Mouse (Mus musculus): ENCODE measurements at regions not wholly inside any gene's neighbourhood (a gene's known extent, or its start where the extent isn't known, plus 50 kb on each side); places are given as distances from the start of the nearest gene placed in this dataset.

GRCm38 (mm10) chr12:95388185-95388584, 303.8 kb upstream of the Flrt2 start:
- no peak for DNase-seq (ENCODE audit: low spot score in 2 of 2)

GRCm38 (mm10) chr12:95392821-95393220, 299.2 kb upstream of the Flrt2 start:
- DNase-seq (ENCODE audit: low spot score in 2 of 2): no peak

GRCm38 (mm10) chr12:95394991-95395530, 297.0 kb upstream of the Flrt2 start:
- no peak for DNase-seq (ENCODE audit: low spot score in 2 of 2)

- peak; percentile 1 to 15 for DNase-seq (ENCODE audit: low spot score in 2 of 2)
Observed at GRCm38 (mm10) chr12:95420861-95421260, 271.2 kb upstream of the Flrt2 start.

- no peak for DNase-seq (ENCODE audit: low spot score in 2 of 2)
Observed at GRCm38 (mm10) chr12:95424739-95425138, 267.3 kb upstream of the Flrt2 start.

- no peak for DNase-seq (ENCODE audit: low spot score in 2 of 2)
Observed at GRCm38 (mm10) chr12:95437226-95437625, 254.8 kb upstream of the Flrt2 start.

GRCm38 (mm10) chr12:95457480-95457879, 234.5 kb upstream of the Flrt2 start:
- DNase-seq (ENCODE audit: low spot score in 2 of 2): no peak

- DNase-seq (ENCODE audit: low spot score in 2 of 2): no peak
Observed at GRCm38 (mm10) chr12:95466502-95467490, 225.2 kb upstream of the Flrt2 start.

- no peak for DNase-seq (ENCODE audit: low spot score in 2 of 2)
Observed at GRCm38 (mm10) chr12:95469897-95470296, 222.1 kb upstream of the Flrt2 start.

GRCm38 (mm10) chr12:95486502-95486901, 205.5 kb upstream of the Flrt2 start:
- no peak for DNase-seq (ENCODE audit: low spot score in 2 of 2)

- DNase-seq (ENCODE audit: low spot score in 2 of 2): peak in 1 of 2 experiments; percentile 1
Observed at GRCm38 (mm10) chr12:95488371-95488770, 203.7 kb upstream of the Flrt2 start.

- DNase-seq (ENCODE audit: low spot score in 2 of 2): no peak
Observed at GRCm38 (mm10) chr12:95489374-95489773, 202.7 kb upstream of the Flrt2 start.

- DNase-seq (ENCODE audit: low spot score in 2 of 2): no peak
Observed at GRCm38 (mm10) chr12:95489848-95490247, 202.2 kb upstream of the Flrt2 start.

GRCm38 (mm10) chr12:95491806-95492436, 200.1 kb upstream of the Flrt2 start:
- peak; percentile 4 to 26 for DNase-seq (ENCODE audit: low spot score in 2 of 2)

GRCm38 (mm10) chr12:95501443-95501842, 190.6 kb upstream of the Flrt2 start:
- no peak for DNase-seq (ENCODE audit: low spot score in 2 of 2)

- no peak for DNase-seq (ENCODE audit: low spot score in 2 of 2)
Observed at GRCm38 (mm10) chr12:95520008-95520407, 172.0 kb upstream of the Flrt2 start.

GRCm38 (mm10) chr12:95522052-95522451, 170.0 kb upstream of the Flrt2 start:
- no peak for DNase-seq (ENCODE audit: low spot score in 2 of 2)

- DNase-seq (ENCODE audit: low spot score in 2 of 2): no peak
Observed at GRCm38 (mm10) chr12:95533888-95534639, 158.0 kb upstream of the Flrt2 start.

GRCm38 (mm10) chr12:95547301-95547700, 144.7 kb upstream of the Flrt2 start:
- no peak for DNase-seq (ENCODE audit: low spot score in 2 of 2)

- no peak for DNase-seq (ENCODE audit: low spot score in 2 of 2)
Observed at GRCm38 (mm10) chr12:95553129-95553528, 138.9 kb upstream of the Flrt2 start.

GRCm38 (mm10) chr12:95558706-95559406, 133.2 kb upstream of the Flrt2 start:
- DNase-seq (ENCODE audit: low spot score in 2 of 2): no peak
